Mouse (Mus musculus): ENCODE data around the gene Tulp4. TPM values are rescaled to one million over a fixed set of nuclear protein-coding genes. Genes with fewer than 3 reads are reported as not detected.

Gene Tulp4
- total RNA-seq, 2 experiments from 2014 or later: 135 to 136 TPM

DNA sequence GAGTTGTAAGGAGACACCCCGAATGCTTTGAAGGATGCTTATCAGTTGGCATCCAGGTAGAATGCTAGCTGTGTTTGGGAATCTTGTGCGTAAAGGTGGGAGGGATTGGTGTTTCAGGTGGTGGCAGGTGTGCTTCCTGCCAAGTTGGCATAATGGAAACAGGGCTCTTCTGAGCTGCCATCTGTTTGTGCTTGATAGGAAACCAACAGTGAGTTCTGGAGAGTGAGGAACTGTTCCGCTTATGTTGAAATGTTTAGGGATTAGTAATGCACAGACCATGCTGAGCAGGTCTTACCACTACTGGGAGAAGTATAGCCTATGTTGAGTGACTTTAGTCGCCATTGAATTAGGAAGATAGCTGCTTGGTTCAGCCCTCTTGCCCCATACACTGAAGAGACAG is 12.6 kb downstream of the Tulp4 start:
- intact Hi-C loops (cut with DNase I): no loop called here

DNA sequence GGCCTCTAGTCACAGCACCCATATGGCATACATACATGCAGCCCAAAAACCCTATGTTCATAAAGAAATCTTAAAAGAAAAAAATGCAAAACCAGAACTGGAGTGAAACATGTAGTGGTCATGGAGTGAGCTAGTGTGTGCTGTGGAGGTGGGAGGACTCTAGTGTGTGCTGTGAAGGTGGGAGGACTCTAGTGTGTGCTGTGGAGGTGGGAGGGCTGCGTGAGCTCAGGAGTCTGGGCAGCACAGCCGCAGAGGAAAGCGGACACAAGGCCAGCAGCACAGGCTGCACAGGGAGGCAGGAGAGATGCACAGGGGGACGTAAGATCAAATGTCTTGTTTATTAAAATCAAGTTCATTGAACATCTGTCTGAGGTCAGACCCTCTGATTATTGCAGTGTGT is 17.5 kb downstream of the Tulp4 start:
- no peak for DNase-seq
- intact Hi-C loops (cut with DNase I): no loop called here

More for the DNA sequence above, 12.6 kb downstream of the Tulp4 start:
- DNase-seq: no peak

DNA sequence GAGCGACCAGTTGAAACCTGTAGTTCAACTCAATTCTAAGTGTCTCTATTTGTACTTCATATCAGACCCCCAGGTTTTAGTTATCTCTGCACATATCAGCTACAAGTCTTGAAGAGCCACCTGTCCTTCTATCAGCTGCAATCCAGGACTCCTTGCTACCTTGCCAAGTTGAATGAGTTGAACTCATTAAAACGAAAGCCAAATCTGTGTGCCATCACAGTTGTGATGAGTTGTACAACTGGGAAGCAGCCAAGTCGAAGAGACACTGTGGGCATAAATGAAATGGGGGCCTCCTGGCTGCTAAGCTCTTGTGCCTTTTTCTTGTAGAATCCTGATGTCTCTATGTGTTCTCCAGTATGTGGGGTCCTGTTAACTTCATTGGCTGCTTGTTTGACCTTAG is 19.2 kb downstream of the Tulp4 start:
- no peak for DNase-seq
- intact Hi-C loops (cut with DNase I): no loop called here

DNA sequence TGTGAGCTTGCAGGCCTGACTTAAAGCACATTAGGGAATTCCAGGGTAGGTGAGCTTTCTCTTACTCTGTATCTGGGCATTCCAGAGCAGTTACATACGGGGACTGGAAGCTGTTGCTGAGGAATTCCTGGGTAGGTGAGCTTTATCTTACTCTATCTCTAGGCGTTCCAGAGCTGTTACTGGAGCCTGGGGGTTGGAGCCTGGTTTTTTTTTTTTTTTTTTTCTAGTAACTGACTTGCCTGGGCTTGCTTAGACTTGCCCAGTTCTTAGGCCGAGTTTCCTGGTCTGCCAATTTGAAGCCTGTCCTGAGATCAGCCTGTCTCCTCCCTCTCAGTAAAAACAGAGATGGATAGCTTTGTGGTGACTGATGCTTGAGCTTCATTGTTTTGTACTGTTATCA is 21.8 kb downstream of the Tulp4 start:
- DNase-seq: no peak
- intact Hi-C loops (cut with DNase I): no loop called here

DNA sequence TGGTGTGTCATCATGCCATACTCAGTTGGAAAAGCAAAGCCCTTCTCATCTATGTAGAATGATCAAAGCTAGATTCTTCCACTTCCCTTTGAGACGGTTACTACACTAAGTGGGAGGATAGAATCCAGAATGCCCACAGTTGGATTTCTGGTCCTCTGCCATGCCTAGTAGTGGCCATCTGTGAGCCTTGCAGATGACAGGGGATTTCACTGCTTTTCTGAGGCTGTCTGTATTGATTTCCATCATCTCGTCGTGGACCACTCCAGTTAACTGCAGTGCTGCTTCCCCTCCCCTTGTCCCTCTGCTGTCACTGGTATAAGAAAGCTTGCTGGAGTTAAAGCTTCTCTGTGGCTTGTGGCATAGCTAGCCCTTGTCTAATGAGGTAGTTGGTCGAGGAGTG is 23.1 kb downstream of the Tulp4 start:
- no peak for DNase-seq
- intact Hi-C loops (cut with DNase I): no loop called here

DNA sequence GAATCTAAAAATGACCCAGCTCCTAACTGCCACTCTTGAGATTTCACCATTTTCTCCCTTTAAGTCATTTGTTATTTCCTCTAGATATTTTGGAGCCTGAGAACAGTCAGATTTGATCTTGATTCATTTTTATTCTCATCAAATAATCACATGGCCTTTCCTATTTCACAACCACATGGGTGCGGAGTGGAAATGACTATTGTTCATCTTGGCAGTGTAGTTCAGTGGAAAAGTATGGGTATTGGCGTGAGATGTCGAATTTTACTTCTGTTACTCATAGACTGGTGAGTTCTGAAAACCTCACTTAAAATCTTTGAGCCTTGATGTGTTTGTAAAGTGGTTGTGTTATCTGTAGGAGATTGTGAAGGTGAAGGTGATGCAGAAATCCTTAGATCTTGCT is 24.8 kb downstream of the Tulp4 start:
- no peak for DNase-seq
- intact Hi-C loops (cut with DNase I): no loop called here

DNA sequence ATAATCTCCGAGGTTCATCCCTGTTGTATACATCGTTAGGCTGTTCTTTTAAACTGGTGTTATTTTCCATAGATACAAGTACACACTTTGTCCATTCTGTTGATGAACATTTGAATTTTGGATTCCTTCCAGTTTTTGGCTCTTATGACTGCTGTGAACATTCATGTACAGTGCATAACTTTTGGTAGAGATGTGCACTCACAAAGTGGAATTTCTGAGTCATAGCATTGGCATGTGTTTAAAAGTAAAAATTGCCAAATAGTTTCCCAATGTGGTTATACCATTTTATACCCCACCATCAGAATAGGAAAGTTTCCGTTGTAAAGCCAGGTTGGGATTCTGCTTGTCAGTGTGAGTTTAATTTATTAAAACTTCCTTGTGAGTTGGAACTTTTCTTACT is 34.6 kb downstream of the Tulp4 start:
- intact Hi-C loops (cut with DNase I): no loop called here
- DNase-seq: peak in 1 of 2 experiments; percentile 19

DNA sequence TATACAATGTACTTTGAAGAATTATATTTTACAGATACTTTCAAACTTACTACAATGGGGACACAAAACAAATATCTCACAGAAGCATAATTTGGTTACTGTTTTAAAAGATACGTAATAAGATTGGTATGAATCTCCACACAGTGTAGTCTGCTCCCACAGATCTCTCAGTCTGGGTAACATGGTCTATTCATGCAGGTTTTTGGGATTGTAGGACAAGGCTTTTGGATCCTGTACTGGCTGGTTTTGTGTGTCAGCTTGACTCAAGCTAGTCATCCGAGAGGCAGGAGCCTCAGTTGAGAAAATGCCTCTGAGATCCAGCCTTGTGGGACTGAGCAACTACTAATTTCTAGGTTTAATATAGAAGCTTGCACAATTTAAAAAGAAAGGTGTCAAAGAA is 35.1 kb downstream of the Tulp4 start:
- intact Hi-C loops (cut with DNase I): no loop called here
- DNase-seq: no peak

DNA sequence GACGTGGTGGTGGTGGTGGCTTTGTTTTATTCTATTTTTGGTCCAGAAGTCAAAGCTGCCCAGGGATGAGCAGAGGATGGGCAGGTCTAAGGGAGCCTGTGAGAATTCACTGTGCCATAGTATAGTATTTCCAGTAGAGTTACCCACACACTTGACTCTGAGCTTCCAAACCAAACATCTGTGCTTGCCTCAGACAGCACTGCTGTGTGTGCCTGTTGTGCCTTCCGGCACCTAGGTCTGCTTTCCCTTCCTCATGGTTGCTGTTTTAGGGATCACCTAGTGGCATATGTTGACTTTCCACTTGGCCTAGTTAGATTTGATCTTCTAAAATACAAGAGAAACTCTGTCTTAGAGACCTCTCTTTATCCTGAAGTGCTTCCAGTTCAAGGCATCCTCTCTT is 39.0 kb downstream of the Tulp4 start:
- no peak for DNase-seq
- intact Hi-C loops (cut with DNase I): no loop called here

DNA sequence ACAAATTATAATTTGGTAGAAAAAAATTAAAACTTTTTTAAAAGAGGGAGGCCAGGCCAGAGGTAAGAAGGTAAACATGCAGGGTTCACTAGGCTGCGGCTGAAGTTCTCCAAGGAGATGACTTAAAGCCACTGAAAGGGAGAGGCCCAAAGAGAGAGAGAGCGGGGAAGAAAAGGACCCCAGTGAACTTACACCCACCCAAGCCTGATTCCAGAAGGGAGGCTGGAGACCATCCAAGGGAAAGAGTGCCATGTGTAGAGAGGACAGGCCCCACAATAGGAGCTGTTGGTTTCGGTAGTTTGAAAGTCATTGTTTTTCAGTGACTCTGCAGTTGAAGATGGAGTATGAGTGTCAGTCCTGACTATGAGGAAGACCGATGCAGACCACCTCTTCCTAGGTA is 46.7 kb downstream of the Tulp4 start:
- intact Hi-C loops (cut with DNase I): no loop called here
- no peak for DNase-seq

DNA sequence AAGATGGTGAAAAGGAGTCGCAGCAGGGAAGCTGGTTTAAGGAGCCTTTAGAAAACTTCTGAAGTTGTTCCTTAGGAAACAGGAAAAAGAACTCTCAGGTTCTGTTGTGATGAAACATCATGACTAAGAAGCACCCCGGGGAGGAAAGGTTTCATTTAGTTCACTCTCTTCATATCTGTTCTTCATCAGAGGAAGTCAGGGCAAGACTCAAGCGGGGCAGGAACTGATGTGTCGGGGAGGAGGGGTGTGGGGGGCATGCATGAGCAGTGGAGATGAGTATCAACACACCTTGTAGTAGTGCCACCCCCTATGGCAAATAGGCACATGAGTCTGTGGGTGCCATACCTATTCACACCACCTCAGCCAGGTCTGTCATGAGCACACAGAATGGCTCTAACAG is 47.3 kb downstream of the Tulp4 start:
- intact Hi-C loops (cut with DNase I): no loop called here
- DNase-seq: no peak

DNA sequence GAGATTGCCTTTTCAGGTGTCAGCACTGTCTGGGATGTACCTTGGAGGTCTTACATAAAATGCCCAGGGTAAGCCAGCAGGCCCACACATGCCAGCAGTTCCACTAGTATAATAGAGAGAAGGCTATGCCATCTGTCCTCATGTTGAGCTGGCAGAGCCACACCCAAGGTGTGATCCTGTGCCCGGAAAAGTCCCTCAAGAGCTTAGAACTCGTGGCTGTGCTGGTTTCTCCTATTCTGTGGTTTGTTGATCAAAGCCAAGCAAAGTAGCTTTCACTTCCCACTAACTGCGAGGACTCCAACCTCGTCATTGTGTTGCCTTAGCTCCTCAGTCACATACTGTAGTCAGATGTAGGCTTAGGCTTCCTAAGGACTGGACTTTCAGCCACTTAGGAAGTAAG is 48.1 kb downstream of the Tulp4 start:
- DNase-seq: no peak
- intact Hi-C loops (cut with DNase I): no loop called here

DNA sequence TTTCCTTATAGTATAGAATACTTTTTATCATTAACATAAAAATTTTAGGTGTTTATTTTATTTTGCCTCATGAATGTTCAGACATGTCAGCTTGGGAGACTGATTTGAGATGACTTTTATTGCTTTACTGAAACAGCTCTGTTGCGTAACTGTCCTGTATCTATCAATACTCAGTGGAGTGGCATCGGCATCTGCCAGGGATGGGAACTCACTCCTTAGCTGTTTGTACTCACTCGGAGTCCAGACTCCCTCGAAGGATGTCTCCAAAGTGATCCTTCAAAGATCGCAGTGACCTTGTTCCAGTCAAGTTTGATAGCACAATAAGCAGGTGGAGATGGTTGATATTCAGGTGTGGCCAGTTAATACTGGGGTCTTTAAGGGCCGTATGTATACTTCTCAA is 54.3 kb downstream of the Tulp4 start:
- intact Hi-C loops (cut with DNase I): no loop called here
- DNase-seq: no peak

DNA sequence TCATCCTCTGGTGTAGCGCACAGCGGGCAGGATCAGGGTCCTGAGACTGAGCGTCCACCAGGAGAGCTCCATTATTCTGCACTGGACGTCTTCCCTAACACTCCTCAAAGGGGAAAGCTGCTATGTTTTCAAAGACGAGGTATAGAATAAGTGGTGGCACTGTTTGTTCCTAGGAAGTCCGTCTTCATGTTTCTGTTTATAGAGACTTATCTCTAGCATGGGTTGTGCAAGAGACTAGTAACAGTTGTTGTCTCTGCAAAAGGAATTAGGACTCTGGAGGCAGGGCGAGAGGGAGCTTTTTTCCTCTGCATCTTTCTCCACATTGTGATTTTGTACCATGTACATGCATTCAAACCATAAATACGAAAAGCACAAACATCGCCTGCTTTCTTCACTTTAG is 55.7 kb downstream of the Tulp4 start:
- intact Hi-C loops (cut with DNase I): no loop called here
- DNase-seq: no peak

DNA sequence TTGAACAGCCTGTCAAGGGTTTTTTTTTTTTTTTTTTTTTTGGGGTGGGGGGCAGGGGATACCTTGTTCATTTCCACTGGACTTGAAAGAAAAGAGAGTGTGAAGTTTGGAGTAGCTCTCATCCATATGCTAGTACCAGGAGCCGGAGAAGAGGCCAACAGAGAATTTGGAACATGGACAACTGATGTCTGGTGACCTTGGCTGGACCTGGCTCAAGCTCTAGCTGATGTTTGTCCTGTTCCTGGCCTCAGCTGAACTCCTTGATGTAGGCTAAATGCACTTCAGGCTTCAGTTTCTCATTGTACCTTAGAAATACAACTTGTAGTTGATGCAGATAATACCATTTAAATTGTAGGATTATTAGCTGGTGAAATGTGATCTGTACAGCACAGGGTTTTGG is 56.5 kb downstream of the Tulp4 start:
- intact Hi-C loops (cut with DNase I): no loop called here

DNA sequence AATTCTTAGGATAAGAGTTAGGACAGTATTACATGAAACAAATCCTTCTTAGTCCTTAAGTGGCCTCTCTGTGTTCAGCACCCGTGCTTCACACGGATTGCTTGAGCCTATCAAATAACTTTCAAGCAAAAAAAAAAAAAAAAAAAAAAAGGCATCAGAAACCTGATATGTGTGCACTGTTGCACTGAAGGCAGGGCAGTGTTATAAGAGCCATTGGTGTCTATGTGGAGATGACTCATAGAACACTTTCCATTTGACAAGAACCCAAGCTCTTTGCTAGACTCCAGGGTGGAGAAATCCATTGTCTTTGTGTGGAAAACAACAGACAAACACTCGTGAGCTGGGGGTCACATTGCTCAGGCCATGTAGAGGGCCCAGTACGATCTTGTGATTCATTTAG is 58.7 kb downstream of the Tulp4 start:
- DNase-seq: no peak
- intact Hi-C loops (cut with DNase I): no loop called here

More for the DNA sequence above, 56.5 kb downstream of the Tulp4 start:
- peak; percentile 56 to 72 for DNase-seq

DNA sequence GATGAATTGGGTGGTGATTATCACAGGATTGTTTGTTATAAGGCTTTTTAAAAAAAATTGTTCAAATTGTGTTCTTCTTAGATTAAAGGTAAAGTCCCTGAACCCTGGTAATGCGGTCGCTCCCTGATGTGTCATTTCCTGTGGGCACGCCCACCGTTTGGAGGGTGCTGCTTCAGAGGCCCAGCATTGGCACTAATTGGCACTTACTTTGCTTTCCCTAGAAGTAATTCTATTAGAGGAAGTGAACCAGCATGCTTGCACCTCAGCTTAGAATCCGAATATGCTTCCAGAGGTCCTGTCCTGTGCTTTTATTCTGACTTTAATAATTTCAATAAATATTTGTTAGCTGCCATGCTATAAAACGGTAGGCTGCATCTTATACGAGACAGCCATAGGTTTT is 66.2 kb downstream of the Tulp4 start:
- intact Hi-C loops (cut with DNase I): no loop called here
- peak in 1 of 2 experiments; percentile 20 for DNase-seq

DNA sequence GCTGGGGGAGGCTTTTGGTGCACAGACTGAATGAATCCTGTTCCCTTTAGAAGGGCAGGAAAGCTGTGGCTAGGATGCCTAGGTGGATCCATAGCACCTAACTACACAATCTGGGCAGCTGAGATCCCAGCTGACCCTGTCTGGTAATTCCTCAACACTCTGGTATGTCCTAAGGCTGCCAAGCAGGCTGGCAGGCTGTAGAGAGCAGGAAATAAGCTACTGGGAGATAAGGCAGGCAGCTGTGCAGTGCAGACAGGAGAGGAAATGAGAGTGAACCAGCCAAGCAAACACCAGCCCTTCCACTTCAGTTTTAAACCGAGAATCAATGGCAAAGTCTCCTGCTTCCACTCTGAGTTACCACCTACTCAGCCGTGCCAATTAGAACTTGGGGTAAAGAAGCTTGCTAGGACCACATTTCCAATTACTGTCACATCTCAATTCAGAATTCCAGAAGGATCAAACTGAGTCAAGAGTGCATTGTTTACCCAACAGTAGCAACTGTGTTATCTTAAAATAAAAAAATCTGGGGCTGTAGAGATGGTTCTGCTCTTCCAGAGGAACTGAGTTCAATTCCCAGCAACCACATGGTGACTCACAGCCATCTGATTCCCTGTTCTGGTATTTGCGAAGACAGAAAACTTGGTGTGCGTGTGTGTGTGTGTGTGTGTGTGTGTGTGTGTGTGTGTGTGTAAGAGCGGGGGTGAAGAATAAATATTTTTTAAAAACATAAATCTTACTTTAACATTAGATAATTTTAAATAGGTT is 66.9 kb downstream of the Tulp4 start:
- DNase-seq: peak; percentile 83 to 84
- intact Hi-C loops (cut with DNase I): loop anchor here (1.0 kb wide), 1 partner anchor 75 kb away; no protein-coding TSS in a partner anchor

DNA sequence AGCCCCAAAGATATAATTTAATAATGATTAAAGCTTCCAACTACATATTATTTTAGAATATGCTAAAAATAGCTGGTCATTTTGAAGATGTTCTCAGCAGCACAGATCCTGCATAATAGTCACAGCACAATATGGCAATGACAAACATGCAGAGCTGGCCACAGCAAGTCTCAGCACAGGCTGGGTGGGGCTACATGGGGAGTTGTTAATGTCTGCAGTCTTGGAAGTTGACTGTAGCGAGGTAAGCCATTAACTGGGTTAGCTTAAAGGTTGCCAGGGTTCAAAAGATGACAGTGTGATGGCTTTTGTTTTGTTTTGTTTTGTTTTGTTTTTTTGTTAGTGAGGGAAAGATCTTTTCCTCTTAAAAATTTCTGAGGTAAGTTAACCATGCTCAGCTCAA is 68.3 kb downstream of the Tulp4 start:
- DNase-seq: no peak
- intact Hi-C loops (cut with DNase I): no loop called here

DNA sequence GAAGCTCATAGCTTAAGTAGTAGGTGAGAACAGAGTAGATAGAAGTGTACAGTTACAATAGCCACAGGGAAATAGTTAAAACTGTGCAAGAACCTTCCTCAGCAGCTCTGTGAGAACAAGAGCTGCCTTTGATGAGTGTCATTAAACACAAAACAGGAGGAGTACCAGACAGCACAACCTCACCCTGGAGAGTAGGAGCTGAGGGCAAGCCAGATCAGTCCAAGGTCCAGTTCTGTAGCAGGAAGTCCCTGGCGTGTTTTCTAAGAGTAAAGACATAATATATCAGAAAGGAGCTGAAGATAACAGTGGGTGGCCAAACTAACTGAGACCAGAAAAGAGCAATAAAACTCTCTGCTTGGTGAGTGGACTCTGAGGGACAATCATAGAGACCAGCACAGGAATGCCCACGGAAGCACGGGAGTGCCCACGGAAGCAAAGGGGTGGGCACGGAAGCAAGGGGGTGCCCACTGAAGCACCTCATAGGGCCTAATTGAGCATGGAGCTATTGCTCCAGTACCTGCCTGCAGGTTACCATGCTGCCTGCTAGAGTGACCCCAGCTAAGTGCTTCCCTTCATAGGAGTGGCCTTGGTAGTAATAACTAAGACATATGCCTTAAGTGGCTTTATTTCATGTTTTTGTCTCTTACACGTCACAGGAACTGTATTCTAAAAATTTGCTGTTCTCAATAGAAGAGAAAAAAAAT is 72.5 kb downstream of the Tulp4 start:
- intact Hi-C loops (cut with DNase I): no loop called here

DNA sequence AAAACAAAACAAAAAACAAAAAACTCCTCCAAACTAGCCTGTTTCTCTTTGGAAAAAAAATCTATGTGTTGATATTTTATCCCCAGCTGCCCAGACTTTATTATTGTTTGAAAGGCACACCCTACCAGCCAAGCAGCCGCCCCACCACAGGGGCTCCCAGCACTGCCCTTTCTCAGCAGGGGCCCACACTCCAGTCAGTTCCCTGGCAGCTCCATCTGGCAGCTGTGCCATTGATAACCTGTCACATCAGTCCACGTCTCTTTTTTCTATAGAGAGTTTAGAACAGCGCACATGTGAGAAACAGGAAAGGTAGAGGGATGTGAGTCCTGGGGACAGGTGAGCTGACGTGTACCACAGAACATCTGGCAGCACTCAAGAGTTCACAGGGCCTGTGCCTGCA is 73.2 kb downstream of the Tulp4 start:
- intact Hi-C loops (cut with DNase I): no loop called here
- no peak for DNase-seq

More for the DNA sequence above, 72.5 kb downstream of the Tulp4 start:
- no peak for DNase-seq

DNA sequence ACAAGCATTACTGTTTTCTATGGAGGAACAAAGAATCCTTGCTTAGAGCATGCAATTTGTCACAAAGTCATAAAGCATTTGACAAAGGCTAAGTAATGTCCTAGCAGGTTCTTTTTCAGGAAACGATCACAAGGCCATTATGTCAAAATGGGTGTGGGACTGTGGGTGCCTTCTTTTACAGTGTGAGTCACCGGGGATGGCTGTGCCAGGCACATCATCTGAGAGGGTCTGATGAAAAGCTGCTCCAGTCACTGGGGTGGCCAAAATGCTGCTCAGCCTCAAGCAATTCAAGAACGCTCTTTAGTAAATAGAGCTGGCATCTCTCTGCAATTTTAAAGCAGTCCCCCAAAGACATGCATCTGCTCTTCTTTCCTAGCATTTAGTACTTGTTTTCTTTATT is 74.2 kb downstream of the Tulp4 start:
- DNase-seq: no peak
- intact Hi-C loops (cut with DNase I): no loop called here
